Mouse (Mus musculus): ENCODE data around the gene Tas2r120.
"Not testable (repeated sequence)": the region's sequence is repeated elsewhere in the genome, so short reads cannot be mapped to it uniquely, and the experiment has no call there.

Gene Tas2r120

DNA sequence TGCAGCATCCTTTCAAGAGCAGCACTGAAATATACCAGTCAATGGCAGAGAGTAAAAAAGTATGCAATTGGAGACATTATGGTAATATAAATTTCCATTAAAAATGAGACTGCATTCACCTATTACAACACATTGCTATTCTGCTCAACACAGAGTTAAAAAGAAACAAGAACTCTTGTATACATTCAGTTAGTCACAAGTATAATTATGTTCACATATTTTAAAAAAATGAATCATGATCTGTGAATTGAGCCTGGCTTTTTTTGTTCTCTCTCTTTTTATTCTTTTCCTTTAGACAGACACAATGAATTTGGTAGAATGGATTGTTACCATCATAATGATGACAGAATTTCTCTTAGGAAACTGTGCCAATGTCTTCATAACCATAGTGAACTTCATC is at the start of gene Tas2r120:
Tas2r120 (plus strand) TSS at position 301 of the 400 bp plus-strand sequence.
- no peak for DNase-seq (ENCODE audit: low read depth, low spot score)

GRCm38 (mm10) chr6:132649399-132649798 is 7.4 kb upstream of the Tas2r120 start:
- no peak for DNase-seq (ENCODE audit: low read depth, low spot score)

- no peak for DNase-seq (ENCODE audit: low read depth, low spot score)
These were observed 5.3 kb upstream of the Tas2r120 start, which contains the start of gene A630073D07Rik for GRCm38 (mm10) chr6:132651426-132651825. Gene A630073D07Rik (minus strand): TSS chr6:132651526.

GRCm38 (mm10) chr6:132691596-132691995 is 34.8 kb downstream of the Tas2r120 start:
- DNase-seq (ENCODE audit: low read depth, low spot score) = not testable (repeated sequence)

GRCm38 (mm10) chr6:132700907-132701306 is 44.2 kb downstream of the Tas2r120 start, which contains the start of gene Tas2r121:
Gene Tas2r121 (minus strand): TSS chr6:132701007.
- no peak for DNase-seq (ENCODE audit: low read depth, low spot score)

Measured in retina, postnatal 7 days (tissue).